Mouse (Mus musculus): ENCODE measurements around the gene Gm45021.

Gene Gm45021

DNA sequence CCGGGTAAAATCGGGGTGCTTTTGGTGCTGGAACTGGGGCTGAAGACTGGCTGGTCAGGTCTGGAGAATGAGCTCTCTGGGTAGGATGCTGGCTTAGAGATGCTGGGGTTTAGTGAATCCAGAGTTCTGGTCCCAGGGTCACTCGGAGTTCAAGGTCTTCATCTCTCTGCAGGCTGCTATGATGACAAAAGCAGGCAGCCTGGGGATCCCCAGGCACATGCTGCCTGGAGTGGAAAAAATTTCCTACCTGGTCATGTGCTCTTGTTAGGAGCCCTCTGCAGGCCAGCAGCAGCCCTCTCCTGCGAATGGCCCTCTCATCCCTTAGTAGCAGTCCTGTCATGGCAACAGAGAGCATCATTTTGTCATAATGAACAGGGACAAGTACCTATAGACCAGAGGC is 24.1 kb downstream of the Gm45021 start:
- in situ Hi-C loops (cut with MboI, MseI): no loop called here

DNA sequence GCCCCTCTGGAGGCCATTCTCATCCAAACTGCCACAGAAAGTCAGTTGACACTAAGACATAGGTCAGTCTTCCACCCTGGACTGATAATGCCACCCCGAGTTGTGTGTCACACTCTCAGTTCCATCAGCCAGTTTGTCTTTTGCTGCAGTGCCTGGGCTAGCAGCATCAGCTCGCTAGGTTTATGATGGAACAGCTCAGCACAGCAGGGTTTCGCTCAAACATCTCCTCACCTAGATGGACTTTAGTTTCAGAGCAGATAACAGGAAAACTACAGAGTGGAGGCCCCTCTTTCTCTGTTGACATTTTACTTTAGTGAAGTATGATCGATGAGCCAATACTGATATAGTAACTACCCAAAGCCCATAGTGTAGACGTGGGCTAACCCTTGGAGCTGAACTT is 25.3 kb downstream of the Gm45021 start:
- in situ Hi-C loops (cut with MboI, MseI): no loop called here

DNA sequence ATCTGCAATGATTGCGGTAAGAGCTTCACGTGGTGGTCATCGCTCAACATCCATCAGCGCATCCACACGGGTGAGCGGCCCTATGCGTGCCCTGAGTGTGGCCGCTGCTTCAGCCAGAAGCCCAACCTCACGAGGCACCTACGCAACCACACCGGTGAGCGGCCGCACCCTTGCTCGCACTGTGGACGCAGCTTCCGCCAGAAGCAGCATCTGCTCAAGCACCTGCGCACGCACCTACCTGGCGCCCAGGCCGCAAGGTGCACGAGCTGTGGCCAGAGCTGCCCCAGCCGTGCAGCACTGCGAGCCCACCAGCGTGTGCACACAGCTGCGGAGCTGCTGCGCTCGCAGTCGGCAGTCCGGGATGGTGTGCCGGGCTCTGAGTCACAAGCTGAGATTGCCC is 30.6 kb downstream of the Gm45021 start:
- in situ Hi-C loops (cut with MboI, MseI): loop anchor here (10.0 kb wide), 1 partner anchor 315 kb away; no protein-coding TSS in a partner anchor

DNA sequence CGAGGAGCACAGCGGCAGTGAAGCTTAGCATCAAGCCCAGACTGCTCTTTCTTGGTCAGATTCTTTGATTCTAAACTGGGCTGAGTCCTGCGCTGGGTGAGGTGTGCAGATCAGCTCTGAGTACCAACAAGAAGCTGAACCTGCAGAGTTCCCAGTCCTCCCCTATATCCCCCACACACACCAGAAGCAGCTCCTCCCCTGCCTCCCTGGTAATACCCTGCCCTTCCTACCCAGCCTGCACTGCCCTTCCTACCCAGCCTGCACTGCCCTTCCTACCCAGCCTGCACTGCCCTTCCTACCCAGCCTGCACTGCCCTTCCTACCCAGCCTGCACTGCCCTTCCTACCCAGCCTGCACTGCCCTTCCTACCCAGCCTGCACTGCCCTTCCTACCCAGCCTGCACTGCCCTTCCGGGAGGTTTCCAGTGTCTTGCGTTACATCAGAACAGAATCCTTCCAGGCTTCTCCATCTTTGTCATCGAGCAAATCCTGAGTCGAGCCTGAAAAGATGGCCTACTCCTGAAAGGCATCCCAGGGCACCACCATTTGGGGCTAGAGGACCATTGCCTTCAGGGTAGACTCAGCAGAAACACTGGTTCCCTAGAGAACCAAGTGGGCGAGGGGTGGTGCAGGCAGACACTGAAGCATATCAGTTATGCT is 32.9 kb downstream of the Gm45021 start:
- in situ Hi-C loops (cut with MboI, MseI): loop anchor here (10.0 kb wide), 1 partner anchor 312 kb away; no protein-coding TSS in a partner anchor

DNA sequence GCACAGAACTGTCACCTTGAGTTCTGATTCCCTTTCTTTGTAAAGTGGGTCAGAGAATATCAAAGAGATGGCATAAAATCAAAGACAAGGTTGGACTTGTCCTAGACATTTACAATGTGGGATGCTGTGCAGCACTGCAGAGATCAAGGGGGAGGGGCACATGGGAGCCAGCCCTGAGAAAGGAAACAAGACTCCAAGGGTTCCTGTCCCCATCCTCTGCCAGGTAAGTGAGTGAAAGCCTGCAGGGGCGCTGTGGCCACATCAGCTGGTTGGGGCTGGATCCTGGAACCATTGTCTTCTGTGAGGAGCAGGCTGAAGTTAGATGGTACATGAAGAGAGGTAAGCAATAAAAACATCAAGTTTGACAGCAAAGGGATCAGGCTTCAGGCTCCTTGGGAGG is 34.0 kb downstream of the Gm45021 start:
- in situ Hi-C loops (cut with MboI, MseI): loop anchor here (10.0 kb wide), 1 partner anchor 311 kb away; no protein-coding TSS in a partner anchor

DNA sequence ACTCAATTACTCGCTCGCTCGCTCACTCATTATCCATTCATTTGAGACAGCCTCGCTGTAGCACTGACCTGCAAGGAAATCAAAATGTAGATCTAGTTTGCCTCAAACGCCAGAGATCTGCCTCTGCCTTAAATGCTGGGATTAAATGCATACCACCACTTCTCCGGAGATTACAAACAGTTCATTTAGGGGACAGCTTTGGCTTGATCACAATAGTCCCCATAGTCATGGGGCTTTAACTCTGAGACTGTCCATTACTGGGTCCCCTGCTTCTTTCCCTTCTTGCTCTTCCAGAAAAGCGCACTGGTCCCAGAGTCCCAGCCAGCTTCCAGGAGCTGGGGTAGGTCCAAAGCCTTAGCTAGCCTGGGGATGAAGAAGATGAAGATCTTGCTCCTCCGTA is 37.1 kb downstream of the Gm45021 start, which contains the start of gene AI854703:
AI854703 (plus strand) TSS at position 301 of the 400 bp plus-strand sequence.
- in situ Hi-C loops (cut with MboI, MseI): loop anchor here (10.0 kb wide), 1 partner anchor 308 kb away; no protein-coding TSS in a partner anchor

DNA sequence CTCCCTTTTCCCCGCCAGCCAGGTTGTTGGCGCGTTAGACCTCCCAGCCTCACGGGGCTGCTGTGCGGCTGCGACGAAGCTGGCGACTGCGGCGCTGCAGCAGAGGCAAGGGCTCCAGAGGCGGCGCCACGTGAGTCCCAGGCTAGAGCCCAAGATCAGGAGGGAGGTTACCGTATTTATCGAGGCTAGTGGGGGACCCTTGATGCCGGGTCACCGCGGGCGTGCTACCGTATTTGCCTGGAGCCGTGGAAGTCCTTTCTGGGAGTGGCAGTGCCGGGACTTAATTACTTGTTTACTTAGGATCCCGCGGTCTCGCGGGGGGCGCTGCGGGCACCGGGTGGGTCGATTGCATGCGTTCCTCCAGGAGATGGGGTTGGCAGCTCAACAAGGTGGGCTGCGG is 37.6 kb downstream of the Gm45021 start:
- in situ Hi-C loops (cut with MboI, MseI): loop anchor here (10.0 kb wide), 1 partner anchor 308 kb away; no protein-coding TSS in a partner anchor

DNA sequence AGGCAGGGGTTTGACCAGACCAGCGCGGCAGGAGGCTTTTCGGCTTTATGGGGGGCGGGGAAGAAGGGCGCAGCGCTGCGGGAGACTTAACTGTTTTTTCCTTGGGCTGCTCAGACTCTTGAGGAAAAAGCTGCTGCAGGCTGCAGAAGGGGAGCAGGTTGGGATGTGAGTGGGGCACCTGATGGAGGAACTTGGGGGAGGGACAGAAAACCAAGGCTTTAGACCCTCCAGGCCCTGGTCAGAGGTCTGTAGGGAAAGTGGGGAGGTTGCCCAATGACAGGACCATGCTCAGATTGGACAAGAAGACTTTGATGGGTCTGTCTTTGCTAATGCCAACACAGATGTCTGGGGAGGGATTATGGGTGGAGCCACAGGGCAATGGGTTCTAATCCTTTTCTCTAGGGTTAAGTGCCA is 38.1 kb downstream of the Gm45021 start:
- in situ Hi-C loops (cut with MboI, MseI): loop anchor here (10.0 kb wide), 1 partner anchor 307 kb away; no protein-coding TSS in a partner anchor

DNA sequence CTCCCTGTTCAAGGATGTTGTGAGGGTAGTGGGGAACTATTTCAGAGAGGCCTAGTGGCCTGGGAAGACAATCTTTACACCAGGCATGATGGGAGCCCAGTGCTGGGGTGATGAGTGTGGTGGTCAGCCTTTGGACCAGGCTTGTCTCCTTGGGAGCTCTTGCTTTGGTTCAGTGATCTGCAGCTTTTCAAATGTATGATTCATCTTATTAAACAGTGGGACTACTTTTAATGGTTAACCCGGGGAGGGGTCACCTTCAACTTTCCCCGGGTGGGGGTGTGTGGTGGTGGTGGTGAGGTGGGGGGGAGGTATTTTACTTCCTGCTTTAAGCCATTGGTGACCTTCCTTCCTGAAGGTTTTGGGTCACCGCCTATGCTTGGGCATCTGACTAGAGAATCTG is 39.0 kb downstream of the Gm45021 start:
- in situ Hi-C loops (cut with MboI, MseI): loop anchor here (10.0 kb wide), 1 partner anchor 306 kb away; no protein-coding TSS in a partner anchor

DNA sequence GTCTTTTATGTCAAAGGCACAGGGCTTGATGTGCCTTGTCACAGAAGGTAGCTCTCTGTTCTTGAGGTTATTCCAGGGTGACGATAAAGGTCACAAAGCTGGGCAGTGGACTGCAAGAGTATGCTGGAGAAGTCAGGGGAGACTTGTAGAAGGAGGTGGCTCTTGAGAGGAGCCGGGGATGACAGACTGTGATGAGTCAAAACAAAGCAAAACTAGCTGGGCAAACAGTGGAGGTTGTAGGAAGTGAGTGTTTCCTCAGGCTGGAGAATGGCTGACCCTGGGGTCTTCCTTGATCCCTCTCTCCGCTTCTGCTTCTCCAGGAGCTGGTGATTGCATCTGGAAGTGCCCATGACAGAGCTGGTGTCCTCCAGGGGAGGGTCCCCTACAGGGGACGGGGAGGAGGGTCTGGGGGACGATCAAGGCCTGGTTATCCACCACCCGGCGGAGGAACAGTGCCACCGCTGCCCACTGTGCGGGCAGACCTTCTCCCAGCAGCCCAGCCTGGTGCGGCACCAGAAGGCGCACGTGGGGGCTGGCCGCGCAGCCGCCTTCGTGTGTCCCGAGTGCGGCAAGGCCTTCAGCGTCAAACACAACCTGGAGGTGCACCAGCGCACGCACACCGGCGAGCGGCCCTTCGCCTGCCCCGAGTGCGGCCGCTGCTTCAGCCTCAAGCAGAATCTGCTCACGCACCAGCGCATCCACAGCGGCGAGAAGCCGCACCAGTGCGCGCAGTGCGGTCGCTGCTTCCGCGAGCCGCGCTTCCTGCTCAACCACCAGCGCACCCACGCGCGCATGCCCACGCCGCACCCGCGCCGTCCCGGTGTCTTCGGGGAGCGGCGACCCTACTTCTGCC is 39.6 kb downstream of the Gm45021 start:
- in situ Hi-C loops (cut with MboI, MseI): loop anchor here (10.0 kb wide), 1 partner anchor 306 kb away; no protein-coding TSS in a partner anchor

DNA sequence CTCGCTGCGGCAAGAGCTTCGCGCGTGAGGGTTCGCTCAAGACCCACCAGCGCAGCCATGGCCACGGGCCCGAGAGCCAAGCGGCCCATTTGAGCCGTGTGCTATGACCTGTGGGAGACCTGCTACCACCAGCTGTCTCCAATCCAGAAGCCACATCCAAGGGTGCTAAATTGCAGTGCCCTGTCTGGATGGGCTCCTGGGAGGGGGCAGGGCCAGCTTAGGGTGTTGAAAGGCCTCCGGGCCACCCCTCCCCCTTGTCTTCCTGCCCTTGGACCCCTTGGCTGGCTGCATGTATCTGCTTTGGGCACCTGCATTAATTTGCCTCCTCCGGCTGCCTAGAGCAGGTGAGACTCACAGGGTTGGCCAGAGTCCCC is 40.2 kb downstream of the Gm45021 start:
- in situ Hi-C loops (cut with MboI, MseI): loop anchor here (5.0 to 10.0 kb wide), 3 partner anchors 42 to 445 kb away; partner anchors contain the start of gene Gm45021

DNA sequence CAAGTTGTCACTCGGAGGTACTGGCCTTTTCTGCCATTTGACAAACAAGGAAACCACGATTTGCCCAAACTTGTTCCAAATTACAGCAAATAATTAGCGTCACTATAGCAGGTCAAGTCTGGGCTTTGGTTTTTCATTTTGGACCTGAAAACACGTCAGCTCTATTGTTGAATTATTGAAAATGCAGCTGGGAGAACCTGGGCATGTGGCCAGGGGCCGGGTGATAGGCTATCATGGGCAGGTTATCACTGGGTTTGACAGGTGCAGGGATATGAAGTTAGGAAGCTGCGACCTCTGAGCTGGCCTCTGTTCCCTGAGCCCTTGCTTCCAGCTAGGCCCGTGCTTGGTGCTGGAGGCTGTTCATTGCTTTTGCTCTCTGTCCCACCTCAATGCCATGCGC is 41.4 kb downstream of the Gm45021 start:
- in situ Hi-C loops (cut with MboI, MseI): loop anchor here (5.0 to 10.0 kb wide), 2 partner anchors 44 to 446 kb away; partner anchors contain the start of gene Gm45021

DNA sequence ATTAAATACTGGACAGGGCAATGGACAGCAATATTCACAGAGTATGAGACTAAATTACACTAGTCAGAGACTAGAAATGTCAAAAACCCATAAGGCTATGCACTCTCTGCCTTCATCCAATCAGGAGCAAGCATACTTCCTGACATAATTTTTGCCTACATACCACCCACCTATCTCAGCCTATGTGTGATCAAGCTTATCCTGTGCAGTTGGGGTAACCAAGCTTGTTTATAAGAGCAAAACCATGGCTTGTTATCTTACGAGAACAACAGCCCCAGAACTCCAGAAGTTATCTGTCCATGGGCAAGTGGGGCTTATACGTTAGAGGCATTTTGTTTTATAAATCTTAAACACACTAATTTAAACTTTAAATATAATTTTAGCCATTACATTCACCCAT is 45.7 kb downstream of the Gm45021 start:
- in situ Hi-C loops (cut with MboI, MseI): loop anchor here (5.0 to 10.0 kb wide), 2 partner anchors 98 to 450 kb away; partner anchors contain the start of gene Atp6v0e2

DNA sequence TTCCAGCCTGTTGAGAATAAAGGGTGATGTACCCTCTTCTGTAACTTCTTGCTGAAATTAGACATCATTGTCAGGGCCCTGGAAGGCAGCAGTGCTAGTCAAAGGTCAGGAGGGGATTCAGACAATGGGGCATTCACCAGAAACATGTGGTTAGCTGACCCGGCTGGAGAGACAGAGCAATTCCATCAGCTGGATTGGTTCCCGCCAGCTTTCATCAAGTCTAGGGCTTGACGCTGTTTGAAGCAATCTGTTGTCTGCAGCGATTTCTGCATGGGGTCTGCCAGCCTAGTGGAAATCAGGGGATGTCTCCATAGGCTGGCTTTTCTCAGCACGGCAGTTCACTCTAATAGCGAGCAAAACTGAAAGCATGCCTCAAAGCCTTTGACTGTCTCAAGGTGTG is 47.1 kb downstream of the Gm45021 start:
- in situ Hi-C loops (cut with MboI, MseI): loop anchor here (5.0 to 10.0 kb wide), 2 partner anchors 99 to 452 kb away; partner anchors contain the start of gene Atp6v0e2

DNA sequence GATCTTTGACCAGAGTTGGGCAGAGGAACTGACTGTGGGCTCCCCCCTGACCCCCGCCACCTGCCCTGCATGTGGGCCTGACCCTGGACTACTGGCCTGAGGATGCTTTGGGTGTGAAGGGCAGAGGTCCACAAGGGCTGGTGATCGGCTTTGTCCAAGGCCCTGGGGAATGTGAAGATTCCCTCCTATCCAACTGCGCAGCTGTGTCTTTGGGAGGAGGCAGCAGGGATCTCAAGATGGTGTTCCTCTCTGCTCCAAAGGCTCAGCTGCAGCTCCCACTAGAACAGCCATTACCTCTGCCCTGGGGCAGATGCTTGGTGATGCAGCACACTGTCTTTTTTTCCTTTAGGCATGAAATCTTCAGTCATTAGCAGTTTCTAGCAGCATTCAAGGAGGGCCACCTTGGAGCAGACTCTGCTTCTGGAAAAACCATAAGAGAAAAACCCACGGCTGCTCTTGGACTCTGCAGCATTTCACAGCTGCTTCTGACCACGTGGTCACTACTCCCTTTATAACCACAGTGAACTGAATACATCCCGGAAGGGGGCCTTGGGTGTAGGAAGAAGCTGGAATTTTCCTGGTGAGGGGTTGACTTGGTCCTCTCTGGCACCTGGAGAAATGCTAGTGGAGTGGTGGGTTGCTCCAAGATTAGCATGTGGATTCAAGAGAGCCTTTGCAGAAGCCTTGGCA is 48.5 kb downstream of the Gm45021 start:
- in situ Hi-C loops (cut with MboI, MseI): loop anchor here (5.0 to 10.0 kb wide), 2 partner anchors 101 to 453 kb away; partner anchors contain the start of gene Atp6v0e2

DNA sequence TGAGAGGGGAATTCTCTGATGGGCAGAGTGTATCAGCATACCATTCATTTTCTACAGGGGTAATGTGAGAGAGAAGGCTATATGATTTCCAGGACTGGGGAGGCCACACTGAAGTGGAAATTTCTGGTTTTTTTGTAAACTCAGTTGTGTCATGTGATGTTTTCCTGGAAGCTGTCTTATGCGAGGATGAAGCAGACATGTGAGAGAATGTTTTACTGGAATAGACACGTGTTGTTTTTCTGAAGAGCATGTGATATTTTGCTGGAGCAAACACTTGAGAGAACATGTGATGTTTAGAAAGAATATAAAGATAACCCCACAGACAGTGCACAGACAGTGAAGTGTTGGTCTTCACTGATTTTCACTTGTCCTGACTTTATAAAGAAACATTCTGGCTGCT is 49.1 kb downstream of the Gm45021 start:
- in situ Hi-C loops (cut with MboI, MseI): loop anchor here (5.0 to 10.0 kb wide), 2 partner anchors 101 to 454 kb away; partner anchors contain the start of gene Atp6v0e2

DNA sequence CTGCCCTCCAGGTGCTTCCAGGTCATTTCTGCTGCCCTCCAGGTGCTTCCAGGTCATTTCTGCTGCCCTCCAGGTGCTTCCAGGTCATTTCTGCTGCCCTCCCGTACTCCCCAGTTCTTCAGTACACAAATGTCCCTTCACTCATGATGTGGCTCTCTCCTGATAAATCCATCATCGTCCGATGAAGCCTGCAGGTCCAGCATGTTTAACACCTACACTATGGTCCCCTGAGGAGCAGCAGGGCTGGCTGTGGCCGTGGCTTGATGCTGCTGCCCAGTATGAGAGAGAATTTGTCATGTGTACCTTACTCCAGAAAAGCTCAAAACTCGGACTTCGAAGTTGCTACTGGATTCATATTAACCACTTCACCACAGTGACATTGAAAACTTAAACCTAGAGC is 52.0 kb downstream of the Gm45021 start:
- in situ Hi-C loops (cut with MboI, MseI): loop anchor here (10.0 kb wide), 1 partner anchor 1913 kb away; no protein-coding TSS in a partner anchor

DNA sequence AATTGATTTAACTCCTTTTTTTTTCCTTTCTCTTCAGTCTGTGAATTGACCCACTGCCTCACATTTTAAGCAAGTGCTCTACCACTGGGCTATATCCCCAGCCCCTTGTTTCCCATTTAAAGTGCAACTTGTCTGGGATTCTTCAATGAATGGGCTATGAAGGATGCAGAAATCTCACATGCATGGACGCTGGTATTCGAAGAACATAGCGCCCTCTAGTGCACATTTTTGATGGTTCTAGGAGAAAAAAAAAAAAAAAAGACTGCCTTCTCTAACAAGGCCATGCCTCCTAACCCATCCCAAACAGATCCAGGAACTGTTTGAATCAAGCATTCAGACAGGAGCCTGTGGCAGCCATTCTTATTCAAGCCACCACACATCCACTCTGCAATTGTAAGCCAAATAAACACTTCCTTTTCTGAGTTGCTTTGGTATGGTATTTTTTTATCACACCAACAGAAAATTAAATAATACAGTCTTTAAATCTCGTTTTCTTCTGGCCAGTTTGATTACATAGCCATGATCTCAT is 53.4 kb downstream of the Gm45021 start:
- in situ Hi-C loops (cut with MboI, MseI): loop anchor here (10.0 kb wide), 1 partner anchor 1912 kb away; no protein-coding TSS in a partner anchor

DNA sequence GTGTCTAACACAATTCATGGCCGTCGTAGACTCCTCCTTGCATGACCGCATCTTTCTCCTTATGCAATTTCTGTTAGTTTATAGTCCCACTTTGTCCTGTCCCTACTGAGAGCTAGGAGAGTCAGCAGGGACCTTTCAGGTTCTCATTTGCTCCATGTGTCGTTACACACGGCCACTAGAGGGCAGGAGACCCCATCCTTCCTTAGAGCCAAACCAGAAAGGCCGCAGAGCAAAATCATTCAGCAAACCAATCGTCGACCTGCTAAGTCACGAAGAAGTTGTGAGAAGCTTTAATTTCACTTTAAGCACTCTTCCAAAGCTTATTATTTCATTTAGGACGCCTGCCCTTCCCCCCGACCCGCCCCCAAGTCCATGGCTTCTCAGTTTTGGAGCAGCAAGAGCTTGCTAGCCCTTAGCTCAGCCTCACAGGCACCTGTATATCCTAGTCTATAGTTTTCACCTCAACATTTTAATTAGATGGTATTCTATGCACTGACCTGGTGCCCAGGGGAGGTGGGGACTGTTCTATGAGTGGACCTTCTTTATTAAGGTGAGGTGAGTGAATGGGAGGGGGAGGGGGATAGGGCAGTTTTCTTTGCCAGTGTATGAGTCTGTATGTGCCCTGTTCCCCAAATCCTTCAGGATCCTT is 56.4 kb downstream of the Gm45021 start:
- in situ Hi-C loops (cut with MboI, MseI): loop anchor here (5.0 to 10.0 kb wide), 4 partner anchors 37 to 1909 kb away; partner anchors contain the start of genes Gimap3, Gimap4 and Gimap6

DNA sequence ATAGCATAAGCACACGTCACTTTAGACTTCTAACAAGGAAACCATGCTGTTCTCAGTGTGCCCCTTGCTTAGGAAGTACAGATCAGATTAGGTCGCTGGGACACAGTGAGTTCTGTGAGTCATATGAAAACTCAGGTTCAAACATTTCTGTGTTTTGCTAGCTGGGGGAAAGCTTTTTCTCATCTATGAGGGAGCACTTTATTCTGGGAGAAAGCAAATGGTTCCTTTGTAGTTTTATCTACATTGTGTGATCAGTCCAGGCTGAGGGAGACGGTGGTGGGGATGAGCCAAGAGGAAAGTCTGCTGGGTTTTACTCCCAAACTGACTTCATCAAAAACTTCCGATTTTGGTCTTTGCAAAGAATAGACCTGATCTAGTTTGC is 56.9 kb downstream of the Gm45021 start:
- in situ Hi-C loops (cut with MboI, MseI): loop anchor here (5.0 to 10.0 kb wide), 4 partner anchors 36 to 1909 kb away; partner anchors contain the start of genes Gimap3, Gimap4 and Gimap6
